In the genomic region with DNA sequence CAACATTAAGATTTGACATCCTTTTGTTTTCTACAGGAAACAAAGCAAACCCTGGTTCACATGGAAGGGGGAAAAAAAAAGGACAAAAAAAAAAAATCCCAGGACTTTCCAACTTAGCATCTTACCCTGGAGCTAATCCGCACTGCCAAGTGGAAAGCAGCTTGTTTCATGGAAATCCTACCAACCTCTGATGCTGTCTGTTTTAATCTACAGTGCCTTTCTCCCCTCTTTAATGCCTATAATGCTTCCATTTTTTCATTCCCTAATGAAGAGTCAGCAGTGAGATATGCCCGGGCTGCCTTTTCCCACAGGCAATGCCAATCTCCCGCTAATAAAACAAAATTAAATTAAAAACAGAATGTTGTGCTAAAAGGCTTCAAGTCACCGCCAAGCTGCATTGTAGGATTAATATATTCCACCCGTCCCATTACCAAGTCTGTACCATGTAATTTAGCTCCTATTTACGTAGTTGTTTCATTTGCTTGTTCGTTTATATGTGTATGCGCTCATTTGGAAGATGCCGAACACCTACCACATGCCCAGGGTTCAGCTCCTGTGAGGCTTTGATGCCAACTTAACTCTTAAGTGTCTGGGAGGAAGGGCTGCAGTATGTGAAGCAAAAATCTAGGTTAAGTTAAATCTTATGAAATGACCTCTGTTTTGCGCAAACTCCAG, we compare ENCODE assay signal across 26 mouse cellular contexts. TPM values are rescaled to one million over a fixed set of nuclear protein-coding genes. Genes with fewer than 3 reads are reported as not detected.
DNase-seq lines count a peak whose midpoint lies in the region; ATAC-seq and TF ChIP-seq lines count a peak whose summit lies in the region.
"Had no signal": no experiment of that assay in that cellular context is flagged by ENCODE, and none has a peak within 500 bp of the region (broad histone marks: within the 10 kb centered on the region; RNA-seq: fewer than 3 reads in every experiment).

No protein-coding gene starts in this region.

- no peaks in the 10 kb centered on the region for H3K27me3 ChIP-seq in hindbrain, embryonic 12.5 days
- no peaks in the 10 kb centered on the region for H3K27me3 ChIP-seq in hindbrain, embryonic 11.5 days (ENCODE audit: control insufficient read depth, insufficient read depth, low read length)
- H3K27me3 ChIP-seq in embryonic facial prominence, embryonic 13.5 days: no peaks in the 10 kb centered on the region
- no peaks in the 10 kb centered on the region for H3K27me3 ChIP-seq in hindbrain, embryonic 15.5 days
- H3K27me3 ChIP-seq in midbrain, postnatal 0 days (ENCODE audit: insufficient read depth, low read length): no peaks in the 10 kb centered on the region
- H3K27me3 ChIP-seq: heart, embryonic 12.5 days; megakaryocyte, embryonic 14.5 days had no signal

- DNase-seq in hindbrain, embryonic 11.5 days (ENCODE audit: low spot score): no peak
- peak; percentile 6 for DNase-seq in midbrain, postnatal 0 days (ENCODE audit: low spot score)
- no peak for DNase-seq in urinary bladder, postnatal 36 days (ENCODE audit: low spot score in 2 of 2)
- no peak for DNase-seq in cerebellum, postnatal 14 days
- DNase-seq: B cell, adult 2 months; cerebellum, adult 9-10 months; embryo, embryonic 11 days; heart, postnatal 14 days; kidney, adult 2 months; kidney, postnatal 14 days; lung, adult 18-20 months; right cerebral cortex, postnatal 25 days; thymus, postnatal 36 days had no signal

- TF ChIP-seq CTCF in midbrain, postnatal 0 days (IDR thresholded peaks at IDR 0.05): no peak

- ATAC-seq in hindbrain, embryonic 12.5 days (ENCODE audit: low FRiP score): 0 out of 2 replicates have a peak, but pooled peaks have one; percentile 32
- ATAC-seq in hindbrain, embryonic 11.5 days (ENCODE audit: low FRiP score): no peak
- no peak for ATAC-seq in embryonic facial prominence, embryonic 13.5 days (ENCODE audit: insufficient number of reproducible peaks, insufficient read depth, low FRiP score, low TSS enrichment, low read depth)
- peak; percentile 56; the same call in 1 of the 2 replicates for ATAC-seq in hindbrain, embryonic 15.5 days (ENCODE audit: low FRiP score, low read depth)
- 0 out of 2 replicates have a peak, but pooled peaks have one; percentile 27 for ATAC-seq in midbrain, postnatal 0 days (ENCODE audit: low FRiP score)
- ATAC-seq: inflammation-experienced regulatory T-cells, adult 6 months had no signal

- H3K4me3 ChIP-seq in hindbrain, embryonic 12.5 days: no peak overlapping the region
- no peak overlapping the region for H3K4me3 ChIP-seq in hindbrain, embryonic 11.5 days (ENCODE audit: low read depth, low read length)
- H3K4me3 ChIP-seq in embryonic facial prominence, embryonic 13.5 days: no peak overlapping the region
- H3K4me3 ChIP-seq in hindbrain, embryonic 15.5 days: no peak overlapping the region
- H3K4me3 ChIP-seq in midbrain, postnatal 0 days (ENCODE audit: low read depth, low read length): no peak overlapping the region
- H3K4me3 ChIP-seq: heart, embryonic 12.5 days; megakaryocyte, embryonic 14.5 days had no signal

- H3K9me3 ChIP-seq in hindbrain, embryonic 12.5 days (replicated peaks): no peaks in the 10 kb centered on the region
- no peaks in the 10 kb centered on the region for H3K9me3 ChIP-seq in hindbrain, embryonic 11.5 days (ENCODE audit: control insufficient read depth, low read length)
- no peaks in the 10 kb centered on the region for H3K9me3 ChIP-seq in embryonic facial prominence, embryonic 13.5 days
- H3K9me3 ChIP-seq in hindbrain, embryonic 15.5 days: no peaks in the 10 kb centered on the region
- H3K9me3 ChIP-seq in midbrain, postnatal 0 days (ENCODE audit: low read length): no peaks in the 10 kb centered on the region
- H3K9me3 ChIP-seq: heart, embryonic 12.5 days; megakaryocyte, embryonic 14.5 days had no signal

- 64% methylated on average over 10 of the region's 10 CpGs for WGBS in hindbrain, embryonic 12.5 days
- 77% methylated on average over 10 of the region's 10 CpGs for WGBS in hindbrain, embryonic 11.5 days
- WGBS in embryonic facial prominence, embryonic 13.5 days: 37% methylated on average over 10 of the region's 10 CpGs
- 53% methylated on average over 10 of the region's 10 CpGs for WGBS in hindbrain, embryonic 15.5 days
- WGBS in midbrain, postnatal 0 days: 49% methylated on average over 10 of the region's 10 CpGs

- no peak overlapping the region for H3K4me2 ChIP-seq in hindbrain, embryonic 12.5 days (replicated peaks)
- H3K4me2 ChIP-seq in hindbrain, embryonic 11.5 days (replicated peaks; ENCODE audit: low read depth, low read length): no peak overlapping the region
- peak overlapping the region; percentile 37 for H3K4me2 ChIP-seq in embryonic facial prominence, embryonic 13.5 days
- peak overlapping the region; percentile 30 for H3K4me2 ChIP-seq in hindbrain, embryonic 15.5 days
- no peak overlapping the region for H3K4me2 ChIP-seq in midbrain, postnatal 0 days (ENCODE audit: low read depth, low read length, poor library complexity, severe bottlenecking)
- H3K4me2 ChIP-seq: heart, embryonic 12.5 days; liver, embryonic 11.5 days had no signal

- H3K4me1 ChIP-seq in hindbrain, embryonic 12.5 days: no peaks in the 10 kb centered on the region
- no peaks in the 10 kb centered on the region for H3K4me1 ChIP-seq in hindbrain, embryonic 11.5 days (replicated peaks; ENCODE audit: control insufficient read depth, insufficient read depth, low read length)
- peaks cover 9% of the 10 kb centered on the region for H3K4me1 ChIP-seq in embryonic facial prominence, embryonic 13.5 days
- 0 out of 2 replicates have a peak, but pooled peaks cover 5% of the 10 kb centered on the region for H3K4me1 ChIP-seq in hindbrain, embryonic 15.5 days (replicated peaks)
- H3K4me1 ChIP-seq in midbrain, postnatal 0 days (ENCODE audit: insufficient read depth, low read length): no peaks in the 10 kb centered on the region
- H3K4me1 ChIP-seq: heart, embryonic 12.5 days had no signal

- no peak overlapping the region for H3K27ac ChIP-seq in hindbrain, embryonic 12.5 days
- no peak overlapping the region for H3K27ac ChIP-seq in hindbrain, embryonic 11.5 days (ENCODE audit: low read depth, low read length)
- H3K27ac ChIP-seq in embryonic facial prominence, embryonic 13.5 days: no peak overlapping the region
- no peak overlapping the region; the same call in 1 of the 2 replicates for H3K27ac ChIP-seq in hindbrain, embryonic 15.5 days (replicated peaks)
- no peak overlapping the region for H3K27ac ChIP-seq in midbrain, postnatal 0 days (ENCODE audit: low read depth, low read length)

- H3K9ac ChIP-seq in hindbrain, embryonic 12.5 days: no peak overlapping the region
- no peak overlapping the region for H3K9ac ChIP-seq in hindbrain, embryonic 11.5 days (ENCODE audit: low read depth, low read length)
- H3K9ac ChIP-seq in embryonic facial prominence, embryonic 13.5 days: no peak overlapping the region
- H3K9ac ChIP-seq in hindbrain, embryonic 15.5 days: no peak overlapping the region
- no peak overlapping the region for H3K9ac ChIP-seq in midbrain, postnatal 0 days (replicated peaks; ENCODE audit: low read length, poor library complexity, severe bottlenecking)
- H3K9ac ChIP-seq: heart, embryonic 12.5 days had no signal

- H3K36me3 ChIP-seq in hindbrain, embryonic 12.5 days: no peaks in the 10 kb centered on the region
- H3K36me3 ChIP-seq in hindbrain, embryonic 11.5 days (ENCODE audit: control insufficient read depth, insufficient read depth, low read length): no peaks in the 10 kb centered on the region
- no peaks in the 10 kb centered on the region for H3K36me3 ChIP-seq in embryonic facial prominence, embryonic 13.5 days
- no peaks in the 10 kb centered on the region for H3K36me3 ChIP-seq in hindbrain, embryonic 15.5 days
- no peaks in the 10 kb centered on the region for H3K36me3 ChIP-seq in midbrain, postnatal 0 days (ENCODE audit: insufficient read depth, low read length)
- H3K36me3 ChIP-seq: heart, embryonic 12.5 days had no signal

RNA-seq across cellular contexts. Expression of a gene that starts 24.1 kb away (rescaled TPM):
- 4.8 and 5.5 TPM in 2 replicates for polyA plus RNA-seq in hindbrain, embryonic 12.5 days (2016; fragmentation: Nextera tagmentation; extraction: Ambion mirVana)
- 4.8 and 5.8 TPM in 2 replicates for polyA plus RNA-seq in hindbrain, embryonic 11.5 days (2014; fragmentation: Nextera tagmentation; extraction: Ambion mirVana)
- 4.6 and 9.0 TPM in 2 replicates for polyA plus RNA-seq in embryonic facial prominence, embryonic 13.5 days (2015; fragmentation: Nextera tagmentation; extraction: Ambion mirVana)
- polyA plus RNA-seq in hindbrain, embryonic 15.5 days (2015; fragmentation: Nextera tagmentation; extraction: Ambion mirVana): 3.6 and 3.8 TPM in 2 replicates
- total RNA-seq in midbrain, postnatal 0 days (2014; rRNA removed): 2.2 TPM in 1 of 2 replicates, not detected in the other
- polyA plus RNA-seq in midbrain, postnatal 0 days (2015; fragmentation: Nextera tagmentation; extraction: Ambion mirVana): 1.5 and 3.6 TPM in 2 replicates

RNA-seq across cellular contexts. Expression of a gene that starts 53.4 kb away (rescaled TPM):
- not detected in 2 replicates for polyA plus RNA-seq in hindbrain, embryonic 12.5 days (2016; fragmentation: Nextera tagmentation; extraction: Ambion mirVana)
- polyA plus RNA-seq in hindbrain, embryonic 11.5 days (2014; fragmentation: Nextera tagmentation; extraction: Ambion mirVana): not detected in 2 replicates
- polyA plus RNA-seq in embryonic facial prominence, embryonic 13.5 days (2015; fragmentation: Nextera tagmentation; extraction: Ambion mirVana): not detected in 2 replicates
- polyA plus RNA-seq in hindbrain, embryonic 15.5 days (2015; fragmentation: Nextera tagmentation; extraction: Ambion mirVana): not detected in 2 replicates
- total RNA-seq in midbrain, postnatal 0 days (2014; rRNA removed): not detected in 2 replicates
- polyA plus RNA-seq in midbrain, postnatal 0 days (2015; fragmentation: Nextera tagmentation; extraction: Ambion mirVana): not detected in 2 replicates
- total RNA-seq: gastrocnemius, adult 8-10 months; granulocyte monocyte progenitor cell, adult 5-6 weeks; heart, postnatal 14 days; layer of hippocampus, adult 8-10 months; left cerebral cortex, postnatal 25 days had no signal
- polyA plus RNA-seq: heart, embryonic 12.5 days; inflammation-experienced regulatory T-cells, adult 6 months; kidney, adult 2 months; spleen, adult 2 months; stomach, embryonic 14.5 days had no signal

Comparison
In these comparisons a context has a peak if more than half of its experiments do, and no peak if none do; other contexts are left out.
1. ATAC-seq: peak in hindbrain, embryonic 12.5 days (single experiment), hindbrain, embryonic 15.5 days (single experiment) and midbrain, postnatal 0 days (single experiment); none in hindbrain, embryonic 11.5 days (single experiment) and embryonic facial prominence, embryonic 13.5 days (single experiment).
2. H3K4me2 ChIP-seq: peak in embryonic facial prominence, embryonic 13.5 days (single experiment) and hindbrain, embryonic 15.5 days (single experiment); none in hindbrain, embryonic 12.5 days (single experiment), hindbrain, embryonic 11.5 days (single experiment) and midbrain, postnatal 0 days (single experiment).